Mouse (Mus musculus): Measurements from ENCODE around the gene Cage1.

DNA sequence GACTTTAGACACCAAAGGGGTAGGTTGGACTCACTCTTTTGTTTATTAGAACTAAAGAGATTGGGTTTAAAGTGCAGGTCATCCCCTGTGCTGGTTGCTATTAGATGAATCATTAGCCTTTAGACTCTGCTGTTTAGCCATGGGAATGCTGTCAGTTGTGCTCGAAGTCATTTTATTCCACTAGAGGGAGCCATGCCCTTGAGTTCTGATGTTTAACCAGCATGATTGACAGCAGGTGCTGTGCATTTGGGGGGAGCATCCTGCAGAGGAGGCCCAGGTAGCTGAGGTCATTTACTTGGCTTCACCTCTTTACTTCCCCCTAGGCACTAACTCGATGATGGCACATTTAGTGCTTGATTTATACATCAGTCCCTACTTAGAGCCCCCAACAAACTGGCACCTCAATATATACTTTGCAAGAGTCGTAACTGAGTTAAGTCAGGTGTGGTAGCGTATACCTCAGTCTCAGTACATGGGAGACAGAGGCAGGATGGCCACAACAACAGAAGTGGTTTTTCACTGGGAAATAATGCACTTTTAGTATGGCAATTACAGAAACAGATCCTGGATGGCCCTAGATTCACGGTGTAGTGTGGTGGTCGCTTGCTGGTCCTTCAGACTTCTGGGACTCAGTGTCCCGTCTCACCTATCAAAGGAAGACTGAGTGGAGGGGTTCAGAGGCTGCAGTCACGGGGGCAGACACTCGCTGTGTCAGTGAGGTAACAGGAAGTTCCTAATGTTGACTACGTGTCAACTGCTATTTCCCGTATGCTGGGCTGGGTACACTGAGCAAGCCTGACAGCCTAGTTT lies 28.2 kb upstream of the Cage1 start:
- TF ChIP-seq FLI1 (IDR thresholded peaks at IDR 0.05; ENCODE audit: low read length) (no peak), GATA1 (IDR thresholded peaks at IDR 0.05; ENCODE audit: borderline replicate concordance, low read length) (no peak)
